Mouse (Mus musculus): Measurements from ENCODE around the gene Ssr1.

- TF ChIP-seq CTCF (IDR thresholded peaks at IDR 0.05; ENCODE audit: control insufficient read depth, insufficient read depth, insufficient read length) (no peak), CEBPB (IDR thresholded peaks at IDR 0.05; ENCODE audit: low read depth) (no peak)
These were observed 41.0 kb downstream of the Ssr1 start for GRCm38 (mm10) chr13:37952981-37953380.
